Mouse (Mus musculus): Measurements from ENCODE around the gene Nkapd1. TPM values are rescaled to one million over a fixed set of nuclear protein-coding genes. Genes with fewer than 3 reads are reported as not detected.

Gene Nkapd1
- polyA plus RNA-seq, 1 experiment from 2014 or later = 25.2 TPM

DNA sequence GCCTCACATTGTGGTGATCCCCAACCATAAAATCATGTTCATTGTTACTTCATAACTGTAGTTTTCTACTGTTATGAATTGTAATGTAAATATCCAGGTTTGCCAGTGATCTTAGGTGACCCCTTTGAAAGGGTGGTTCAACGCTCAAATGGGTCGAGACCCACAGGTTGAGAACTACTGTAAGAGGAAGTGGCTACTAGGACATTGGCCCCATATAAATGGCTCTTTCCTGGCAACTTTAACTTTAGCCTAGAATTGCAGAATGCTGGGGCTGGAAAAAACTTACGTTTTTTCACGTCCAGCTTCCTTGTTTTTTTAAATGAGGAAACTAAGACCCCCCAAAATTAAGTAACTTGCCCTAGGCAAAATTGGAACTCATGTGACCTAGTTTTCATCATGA lies 49.9 kb downstream of the Nkapd1 start:
- no peaks in the 10 kb centered on the region for H3K27me3 ChIP-seq (replicated peaks; ENCODE audit: insufficient read depth, low read length)
- 84% methylated on average over 4 of the region's 4 CpGs for WGBS
- no peak overlapping the region for H3K4me2 ChIP-seq (replicated peaks; ENCODE audit: low read depth, low read length)
- no peak overlapping the region for H3K4me3 ChIP-seq (ENCODE audit: low read depth, low read length)
- peak; percentile 18 for DNase-seq (ENCODE audit: low spot score)
- no peak overlapping the region for H3K27ac ChIP-seq (ENCODE audit: low read length)
- no peaks in the 10 kb centered on the region for H3K9me3 ChIP-seq (ENCODE audit: low read length)
- H3K4me1 ChIP-seq (ENCODE audit: insufficient read depth, low read depth, low read length) = no peaks in the 10 kb centered on the region
- no peaks in the 10 kb centered on the region for H3K36me3 ChIP-seq (ENCODE audit: insufficient read depth, low read length)
- H3K9ac ChIP-seq (replicated peaks; ENCODE audit: low read depth) = no peak overlapping the region
- TF ChIP-seq CTCF (IDR thresholded peaks at IDR 0.05) = no peak
- no peak for TF ChIP-seq EP300 (IDR thresholded peaks at IDR 0.05)
- no peak for ATAC-seq

DNA sequence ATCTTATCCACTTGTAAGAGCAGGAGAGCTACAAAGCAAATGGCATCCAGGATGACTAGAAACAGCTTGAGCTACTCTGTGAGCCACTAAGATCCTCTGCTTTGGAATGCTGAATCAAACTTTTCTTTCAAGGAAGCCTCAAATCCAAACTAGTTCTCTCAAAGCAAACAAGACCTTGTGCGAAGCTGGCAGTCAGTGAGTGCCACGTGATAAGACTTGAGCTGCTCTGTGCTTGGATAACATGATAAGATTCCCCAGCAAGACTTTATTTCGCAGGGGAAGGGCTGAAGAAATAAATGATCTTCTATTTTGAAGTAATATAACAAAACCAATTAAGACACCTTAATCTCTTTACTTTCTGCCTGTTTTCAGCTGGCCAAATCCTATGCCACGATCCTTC lies 51.3 kb downstream of the Nkapd1 start:
- no peak for ATAC-seq
- H3K27ac ChIP-seq (ENCODE audit: low read length) = no peak overlapping the region
- no peaks in the 10 kb centered on the region for H3K27me3 ChIP-seq (replicated peaks; ENCODE audit: insufficient read depth, low read length)
- 28% methylated on average over 4 of the region's 4 CpGs for WGBS
- no peaks in the 10 kb centered on the region for H3K4me1 ChIP-seq (ENCODE audit: insufficient read depth, low read depth, low read length)
- H3K9ac ChIP-seq (replicated peaks; ENCODE audit: low read depth) = no peak overlapping the region
- TF ChIP-seq CTCF (IDR thresholded peaks at IDR 0.05) (no peak), EP300 (IDR thresholded peaks at IDR 0.05) (no peak)
- no peaks in the 10 kb centered on the region for H3K9me3 ChIP-seq (ENCODE audit: low read length)
- H3K36me3 ChIP-seq (ENCODE audit: insufficient read depth, low read length) = no peaks in the 10 kb centered on the region
- no peak overlapping the region for H3K4me2 ChIP-seq (replicated peaks; ENCODE audit: low read depth, low read length)
- no peak for DNase-seq (ENCODE audit: low spot score)
- no peak overlapping the region for H3K4me3 ChIP-seq (ENCODE audit: low read depth, low read length)

DNA sequence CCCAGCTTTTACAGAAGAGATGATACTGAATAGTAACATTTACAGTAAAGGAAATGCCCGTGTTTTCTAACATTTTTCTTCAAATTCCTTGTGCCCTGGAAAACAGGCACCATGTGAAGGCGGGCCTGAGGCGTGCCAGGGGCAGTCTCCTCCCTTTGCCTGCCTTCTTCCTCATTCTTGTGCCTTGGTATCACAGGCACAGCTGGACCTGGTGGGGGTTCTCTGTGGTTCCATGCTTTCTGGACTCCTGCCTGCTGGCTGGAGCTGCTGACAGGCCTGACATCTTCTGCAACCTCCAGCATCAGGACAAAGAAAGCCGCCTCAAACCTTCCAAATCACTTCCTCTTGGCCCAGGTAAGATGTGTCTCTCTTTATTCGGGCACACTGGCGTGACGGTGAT lies 52.1 kb downstream of the Nkapd1 start:
- WGBS = 69% methylated on average over 7 of the region's 7 CpGs
- no peak for ATAC-seq
- no peak overlapping the region for H3K9ac ChIP-seq (replicated peaks; ENCODE audit: low read depth)
- H3K4me2 ChIP-seq (replicated peaks; ENCODE audit: low read depth, low read length) = no peak overlapping the region
- peak; percentile 34 for DNase-seq (ENCODE audit: low spot score)
- H3K27ac ChIP-seq (ENCODE audit: low read length) = no peak overlapping the region
- H3K27me3 ChIP-seq (replicated peaks; ENCODE audit: insufficient read depth, low read length) = no peaks in the 10 kb centered on the region
- H3K4me1 ChIP-seq (ENCODE audit: insufficient read depth, low read depth, low read length) = no peaks in the 10 kb centered on the region
- TF ChIP-seq CTCF (IDR thresholded peaks at IDR 0.05) = no peak
- H3K4me3 ChIP-seq (ENCODE audit: low read depth, low read length) = no peak overlapping the region
- H3K36me3 ChIP-seq (ENCODE audit: insufficient read depth, low read length) = no peaks in the 10 kb centered on the region
- H3K9me3 ChIP-seq (ENCODE audit: low read length) = no peaks in the 10 kb centered on the region

DNA sequence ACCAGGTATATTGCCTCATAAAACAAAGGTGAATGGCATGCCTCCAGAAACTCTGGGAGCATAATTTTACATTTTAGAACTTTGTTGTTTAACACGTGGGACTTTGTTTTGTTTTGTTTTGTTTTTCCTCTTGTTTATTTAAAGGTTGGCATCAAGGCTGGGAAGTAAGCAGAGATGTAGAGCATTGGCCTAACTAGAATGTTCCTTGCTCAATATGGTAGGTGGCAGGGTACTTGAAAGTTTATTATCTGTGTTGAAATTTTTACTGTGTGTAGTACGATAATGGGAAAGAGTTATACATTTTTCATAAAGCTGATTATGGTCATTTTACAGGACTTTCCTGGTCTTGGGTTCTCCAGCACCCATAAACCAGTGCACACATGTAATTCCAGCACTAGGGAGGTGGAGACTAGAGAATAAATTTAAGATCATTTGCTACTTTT lies 55.3 kb downstream of the Nkapd1 start:
- Histone ChIP-seq H3K9ac (replicated peaks; ENCODE audit: low read depth) (no peak overlapping the region), H3K27ac (ENCODE audit: low read length) (no peak overlapping the region), H3K27me3 (replicated peaks; ENCODE audit: insufficient read depth, low read length) (no peaks in the 10 kb centered on the region), H3K9me3 (ENCODE audit: low read length) (no peaks in the 10 kb centered on the region), H3K36me3 (ENCODE audit: insufficient read depth, low read length) (no peaks in the 10 kb centered on the region), H3K4me2 (replicated peaks; ENCODE audit: low read depth, low read length) (no peak overlapping the region), H3K4me1 (ENCODE audit: insufficient read depth, low read depth, low read length) (no peaks in the 10 kb centered on the region), H3K4me3 (ENCODE audit: low read depth, low read length) (no peak overlapping the region)
- ATAC-seq = no peak
- TF ChIP-seq EP300 (IDR thresholded peaks at IDR 0.05) (no peak), CTCF (IDR thresholded peaks at IDR 0.05) (no peak)
- no peak for DNase-seq (ENCODE audit: low spot score)
- 77% methylated on average over 2 of the region's 2 CpGs for WGBS

DNA sequence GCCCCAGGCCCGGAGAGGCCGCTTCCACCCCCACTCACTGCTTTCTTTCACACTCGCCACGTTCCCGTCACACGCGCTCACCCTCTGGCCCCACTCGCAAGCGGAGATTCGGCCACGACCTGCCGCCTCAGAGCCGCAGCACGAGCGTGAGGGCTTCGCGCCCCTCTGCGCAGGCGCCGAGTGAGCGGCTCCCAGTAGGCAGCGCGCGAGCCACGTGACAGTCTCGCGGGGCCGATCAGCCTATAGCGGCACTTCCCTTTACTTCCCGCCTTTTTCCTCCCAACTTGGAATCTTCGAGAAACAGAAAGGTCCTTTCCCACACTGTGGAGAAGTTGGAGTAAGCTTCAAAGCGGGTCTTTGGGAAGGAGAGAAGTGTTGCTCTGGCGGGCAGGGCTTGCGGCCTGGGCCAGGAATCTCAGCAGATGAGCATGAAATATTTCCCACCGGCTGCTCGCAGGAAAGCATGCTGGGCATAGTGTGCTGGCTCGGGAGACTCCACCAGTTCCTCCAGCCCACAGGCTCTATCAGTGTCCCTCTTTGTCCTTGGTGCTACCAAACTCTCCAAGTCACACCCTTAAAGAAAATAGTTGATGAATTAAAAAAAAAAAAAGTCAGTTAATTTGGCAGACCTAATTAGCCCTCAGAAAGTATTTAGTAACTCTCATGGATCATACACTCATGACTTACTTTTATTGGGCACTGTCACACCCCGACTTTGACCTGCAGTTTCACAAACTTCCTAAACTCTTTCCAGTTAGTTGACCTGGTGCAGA lies 55.9 kb downstream of the Nkapd1 start, which contains the start of gene Tex12:
Tex12 (minus strand) TSS at position 181 of the 773 bp plus-strand sequence.
- Histone ChIP-seq H3K4me3 (ENCODE audit: low read depth, low read length) (no peak within 1 kb of the TSS), H3K9ac (replicated peaks; ENCODE audit: low read depth) (no peak within 1 kb of the TSS), H3K4me1 (ENCODE audit: insufficient read depth, low read depth, low read length) (no peaks in the 10 kb centered on the region), H3K27me3 (replicated peaks; ENCODE audit: insufficient read depth, low read length) (no peaks in the 10 kb centered on the region), H3K4me2 (replicated peaks; ENCODE audit: low read depth, low read length) (no peak within 1 kb of the TSS), H3K27ac (ENCODE audit: low read length) (no peak within 1 kb of the TSS), H3K36me3 (ENCODE audit: insufficient read depth, low read length) (no peaks in the 10 kb centered on the region), H3K9me3 (ENCODE audit: low read length) (no peaks in the 10 kb centered on the region)
- ATAC-seq = no peak
- WGBS = 86% methylated on average over 38 of the region's 38 CpGs
- DNase-seq (ENCODE audit: low spot score) = no peak
- TF ChIP-seq CTCF (IDR thresholded peaks at IDR 0.05) (no peak), EP300 (IDR thresholded peaks at IDR 0.05) (no peak)

Other genes starting within 250 kb of the Nkapd1 start
- gene Plet1, start 122.9 kb downstream of the Nkapd1 start, polyA plus RNA-seq (2015; fragmentation: Nextera tagmentation; extraction: Ambion mirVana) = 53.8 and 60.8 TPM in 2 replicates
- 76.0 and 79.4 TPM in 2 replicates for gene Pts, start 88.7 kb downstream of the Nkapd1 start, polyA plus RNA-seq (2015; fragmentation: Nextera tagmentation; extraction: Ambion mirVana)
- gene Il18, start 62.6 kb downstream of the Nkapd1 start, polyA plus RNA-seq (2015; fragmentation: Nextera tagmentation; extraction: Ambion mirVana) = 26.8 and 29.3 TPM in 2 replicates
- gene Bco2, start 62.3 kb downstream of the Nkapd1 start, polyA plus RNA-seq (2015; fragmentation: Nextera tagmentation; extraction: Ambion mirVana) = 0.19 and 0.39 TPM in 2 replicates
- gene Tex12, start 56.1 kb downstream of the Nkapd1 start, polyA plus RNA-seq (2015; fragmentation: Nextera tagmentation; extraction: Ambion mirVana) = not detected in 2 replicates
- gene Sdhd, start 13.7 kb downstream of the Nkapd1 start, polyA plus RNA-seq (2015; fragmentation: Nextera tagmentation; extraction: Ambion mirVana) = 235 and 252 TPM in 2 replicates
- 185 and 189 TPM in 2 replicates for gene Timm8b, start 13.6 kb downstream of the Nkapd1 start, polyA plus RNA-seq (2015; fragmentation: Nextera tagmentation; extraction: Ambion mirVana)
- 14.5 and 16.6 TPM in 2 replicates for gene Pih1d2, start 143 bp downstream of the Nkapd1 start, polyA plus RNA-seq (2015; fragmentation: Nextera tagmentation; extraction: Ambion mirVana)
- 27.2 and 30.0 TPM in 2 replicates for gene Dlat, start 42.3 kb upstream of the Nkapd1 start, polyA plus RNA-seq (2015; fragmentation: Nextera tagmentation; extraction: Ambion mirVana)
- gene Dixdc1, start 122.1 kb upstream of the Nkapd1 start, polyA plus RNA-seq (2015; fragmentation: Nextera tagmentation; extraction: Ambion mirVana) = 5.4 and 7.5 TPM in 2 replicates
- 28.5 and 29.8 TPM in 2 replicates for gene 2310030G06Rik, start 129.1 kb upstream of the Nkapd1 start, polyA plus RNA-seq (2015; fragmentation: Nextera tagmentation; extraction: Ambion mirVana)
- gene Cryab, start 133.9 kb upstream of the Nkapd1 start, polyA plus RNA-seq (2015; fragmentation: Nextera tagmentation; extraction: Ambion mirVana) = 442 and 571 TPM in 2 replicates
- 30.8 and 32.4 TPM in 2 replicates for gene Hspb2, start 134.9 kb upstream of the Nkapd1 start, polyA plus RNA-seq (2015; fragmentation: Nextera tagmentation; extraction: Ambion mirVana)
- gene Fdxacb1, start 150.8 kb upstream of the Nkapd1 start, polyA plus RNA-seq (2015; fragmentation: Nextera tagmentation; extraction: Ambion mirVana) = 10.2 and 12.1 TPM in 2 replicates
- 17.9 and 19.0 TPM in 2 replicates for gene Alg9, start 157.6 kb upstream of the Nkapd1 start, polyA plus RNA-seq (2015; fragmentation: Nextera tagmentation; extraction: Ambion mirVana)
- gene 1110032A03Rik, start 158.1 kb upstream of the Nkapd1 start, polyA plus RNA-seq (2015; fragmentation: Nextera tagmentation; extraction: Ambion mirVana) = 72.3 and 79.8 TPM in 2 replicates
- 26.0 and 28.4 TPM in 2 replicates for gene Ppp2r1b, start 227.8 kb upstream of the Nkapd1 start, polyA plus RNA-seq (2015; fragmentation: Nextera tagmentation; extraction: Ambion mirVana)

Data from lung, postnatal 0 days (tissue).